Mouse (Mus musculus) spleen, adult 2 months (tissue): Measurements from ENCODE around the gene Arhgap9.

Source experiments
- CTCF ChIP-seq: fragments of 200-500 bp; IDR thresholded peaks from 2 replicates; pipeline ENCODE4 v1.5.1; 2011; ENCODE audit warnings: mild to moderate bottlenecking, inconsistent platforms; ENCODE audit not compliant: insufficient read depth, insufficient read length, insufficient replicate concordance; ENCODE audit errors: extremely low read depth
- POLR2A ChIP-seq: fragments of 200-500 bp; IDR thresholded peaks from 2 replicates; pipeline ENCODE4 v1.6.1; 2011; ENCODE audit warnings: low read depth, low read length, inconsistent platforms

DNA sequence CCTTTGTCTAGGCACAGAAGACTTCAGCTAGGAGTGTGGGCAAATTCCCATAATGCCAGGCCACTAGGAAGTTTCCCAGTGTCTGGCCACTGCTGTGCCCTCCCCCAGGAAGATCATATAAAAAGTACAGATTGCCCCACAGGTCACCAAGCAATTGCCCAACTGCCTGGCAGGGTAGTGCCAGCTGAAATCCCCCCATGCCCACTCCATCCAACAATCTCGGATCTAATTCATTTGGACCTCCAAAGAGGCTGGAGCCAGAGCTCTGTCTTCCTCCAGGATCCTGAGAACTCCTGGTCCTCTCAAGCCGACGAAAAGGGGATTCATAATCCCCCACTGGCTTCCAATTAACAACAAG, 33.8 kb upstream of the Arhgap9 start:
- TF ChIP-seq CTCF = no peak
- no peak for TF ChIP-seq POLR2A
